Mouse (Mus musculus): ENCODE measurements at regions not wholly inside any gene's neighbourhood (a gene's known extent, or its start where the extent isn't known, plus 50 kb on each side); places are given as distances from the start of the nearest gene placed in this dataset.

DNA sequence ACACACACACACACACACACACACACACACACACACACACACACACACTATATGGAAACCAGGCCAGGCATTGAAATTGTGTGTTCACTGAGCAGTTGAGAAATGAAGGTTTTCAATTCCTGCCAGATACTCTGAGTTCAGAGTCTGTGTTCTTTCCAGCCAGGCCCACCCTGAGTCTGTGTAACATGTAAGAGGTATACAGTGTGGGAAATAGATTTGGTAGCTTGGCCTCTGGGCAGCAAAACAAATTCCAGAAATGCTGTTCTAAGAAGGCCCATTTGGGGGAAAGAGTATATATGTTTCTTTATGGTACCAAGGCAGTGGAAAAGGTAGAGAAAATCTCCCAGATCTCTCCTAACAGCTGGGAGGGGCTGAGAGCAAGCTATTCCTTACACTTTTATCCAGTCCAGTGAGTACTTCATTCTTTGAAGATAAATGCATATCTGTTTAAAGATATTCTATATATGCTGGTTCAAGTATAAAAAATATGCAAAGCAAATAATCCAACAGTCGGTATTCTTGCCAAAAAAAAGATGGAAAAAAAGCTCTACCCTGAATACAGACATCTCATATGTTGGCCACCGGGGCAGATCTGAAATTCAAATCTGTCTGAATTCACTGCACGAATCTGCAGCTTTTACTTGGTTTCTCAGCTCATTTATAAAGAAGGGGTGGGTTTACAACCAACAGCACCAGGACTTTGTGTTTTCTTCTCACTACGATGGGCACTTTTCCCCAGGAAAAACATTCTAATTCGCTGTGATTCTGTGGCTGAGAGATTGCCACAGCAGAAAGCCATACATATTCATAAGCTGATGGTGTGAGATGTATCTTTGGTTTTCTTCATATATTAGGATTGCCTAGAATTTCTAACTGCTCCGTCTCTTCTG is 252.3 kb downstream of the Ccdc91 start:
- TF ChIP-seq CTCF (IDR thresholded peaks at IDR 0.05; ENCODE audit: low read depth), result no peak
- Histone ChIP-seq H3K27ac (ENCODE audit: low read depth, low read length) (no peak overlapping the region), H3K4me2 (replicated peaks; ENCODE audit: low read depth) (no peak overlapping the region), H3K4me3 (ENCODE audit: low read depth, low read length) (no peak overlapping the region), H3K27me3 (replicated peaks; ENCODE audit: control insufficient read depth, insufficient read depth, low read length) (no peaks in the 10 kb centered on the region), H3K9ac (ENCODE audit: low read depth, low read length) (no peak overlapping the region), H3K9me3 (ENCODE audit: control insufficient read depth) (no peaks in the 10 kb centered on the region), H3K36me3 (ENCODE audit: control insufficient read depth, insufficient read depth) (no peaks in the 10 kb centered on the region), H3K4me1 (replicated peaks; ENCODE audit: control insufficient read depth, insufficient read depth, low read length) (no peaks in the 10 kb centered on the region)
- no peak for ATAC-seq
- 84% methylated on average over 6 of the region's 6 CpGs for WGBS

DNA sequence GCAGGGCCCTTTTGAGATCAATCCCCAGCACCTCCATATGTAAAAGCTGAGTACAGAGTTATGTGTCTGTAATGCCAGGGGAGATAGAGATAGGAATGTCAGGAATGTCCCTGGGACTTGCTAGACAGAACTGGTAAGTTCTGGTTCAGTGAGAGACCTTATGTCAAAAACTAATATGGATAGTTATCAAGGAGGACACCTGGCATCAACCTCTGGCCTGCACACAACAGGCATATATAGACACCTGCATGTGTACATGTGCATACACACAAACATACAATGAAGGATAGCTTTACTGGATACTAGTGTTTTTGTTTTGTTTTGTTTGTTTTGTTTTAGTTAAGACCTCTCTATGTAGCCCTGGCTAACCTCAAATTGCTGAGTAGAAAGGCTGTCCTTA is 254.1 kb downstream of the Ccdc91 start:
- Histone ChIP-seq H3K27ac (ENCODE audit: low read depth, low read length) (no peak overlapping the region), H3K9ac (ENCODE audit: low read depth, low read length) (no peak overlapping the region), H3K4me2 (replicated peaks; ENCODE audit: low read depth) (no peak overlapping the region), H3K9me3 (ENCODE audit: control insufficient read depth) (no peaks in the 10 kb centered on the region), H3K4me3 (ENCODE audit: low read depth, low read length) (no peak overlapping the region), H3K36me3 (ENCODE audit: control insufficient read depth, insufficient read depth) (no peaks in the 10 kb centered on the region), H3K4me1 (replicated peaks; ENCODE audit: control insufficient read depth, insufficient read depth, low read length) (no peaks in the 10 kb centered on the region), H3K27me3 (replicated peaks; ENCODE audit: control insufficient read depth, insufficient read depth, low read length) (no peaks in the 10 kb centered on the region)
- no peak for TF ChIP-seq CTCF (IDR thresholded peaks at IDR 0.05; ENCODE audit: low read depth)
- no peak for ATAC-seq

DNA sequence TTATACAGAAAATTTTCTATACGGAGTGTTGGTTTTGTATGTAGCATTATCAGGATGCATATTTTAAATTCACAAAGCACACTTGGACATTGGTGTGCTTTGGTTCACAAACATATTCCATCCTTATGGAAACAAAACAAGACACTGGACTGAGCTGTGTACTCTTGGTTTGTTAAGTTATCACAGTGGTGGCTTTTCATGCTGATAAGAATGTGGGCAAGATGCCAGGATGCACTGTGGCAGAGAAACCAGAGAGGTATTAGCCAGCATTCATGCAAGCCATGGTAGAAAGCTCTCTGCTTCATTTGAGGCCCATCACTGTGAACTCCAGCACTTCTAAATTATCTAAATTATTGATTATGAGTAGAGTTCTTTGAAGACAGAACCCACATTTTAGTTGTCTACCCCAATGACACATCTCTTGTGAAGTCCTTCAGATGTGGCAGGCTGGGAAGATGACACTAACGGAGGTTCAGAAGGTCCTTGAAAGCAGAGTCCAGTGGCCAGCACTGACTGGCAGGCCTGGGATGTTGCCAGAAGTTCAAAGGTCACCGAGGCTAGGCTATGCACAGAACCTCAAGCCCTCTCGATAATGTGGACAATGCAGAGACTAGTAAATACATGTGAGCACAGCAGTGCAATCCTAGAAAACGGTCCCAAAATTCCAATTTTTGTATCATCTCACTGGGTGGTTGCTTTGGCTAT is 263.1 kb downstream of the Ccdc91 start:
- no peak for ATAC-seq
- no peak for TF ChIP-seq CTCF (IDR thresholded peaks at IDR 0.05; ENCODE audit: low read depth)
- no peak overlapping the region for H3K27ac ChIP-seq (ENCODE audit: low read depth, low read length)
- no peaks in the 10 kb centered on the region for H3K9me3 ChIP-seq (ENCODE audit: control insufficient read depth)
- 84% methylated on average over 5 of the region's 5 CpGs for WGBS
- no peak overlapping the region for H3K4me3 ChIP-seq (ENCODE audit: low read depth, low read length)
- no peaks in the 10 kb centered on the region for H3K36me3 ChIP-seq (ENCODE audit: control insufficient read depth, insufficient read depth)
- no peaks in the 10 kb centered on the region for H3K27me3 ChIP-seq (replicated peaks; ENCODE audit: control insufficient read depth, insufficient read depth, low read length)
- H3K9ac ChIP-seq (ENCODE audit: low read depth, low read length), result no peak overlapping the region
- no peak overlapping the region for H3K4me2 ChIP-seq (replicated peaks; ENCODE audit: low read depth)
- H3K4me1 ChIP-seq (replicated peaks; ENCODE audit: control insufficient read depth, insufficient read depth, low read length), result no peaks in the 10 kb centered on the region

DNA sequence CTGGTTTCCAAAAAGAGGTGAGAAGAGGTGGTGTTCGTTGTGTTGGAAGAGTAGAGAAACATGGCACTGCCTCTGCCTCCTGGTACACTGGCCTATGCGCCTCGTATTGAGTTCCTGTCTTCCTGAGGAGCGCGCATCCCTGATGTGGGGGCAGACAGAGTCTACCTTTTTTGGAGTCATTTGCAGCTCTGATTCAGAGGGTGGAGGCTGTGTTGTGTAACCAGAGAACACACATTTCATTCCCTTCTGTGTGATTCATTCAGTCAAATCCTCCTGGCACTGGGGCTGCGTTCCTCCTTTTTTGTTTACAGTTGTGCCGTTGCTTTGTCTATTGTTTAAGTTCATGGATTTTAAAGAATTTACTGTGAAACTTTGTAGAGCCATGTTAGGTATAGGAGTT is 265.8 kb downstream of the Ccdc91 start:
- Histone ChIP-seq H3K27me3 (replicated peaks; ENCODE audit: control insufficient read depth, insufficient read depth, low read length) (no peaks in the 10 kb centered on the region), H3K4me3 (ENCODE audit: low read depth, low read length) (no peak overlapping the region), H3K9me3 (ENCODE audit: control insufficient read depth) (no peaks in the 10 kb centered on the region), H3K4me1 (replicated peaks; ENCODE audit: control insufficient read depth, insufficient read depth, low read length) (no peaks in the 10 kb centered on the region; the same call in 1 of the 2 replicates), H3K36me3 (ENCODE audit: control insufficient read depth, insufficient read depth) (no peaks in the 10 kb centered on the region), H3K27ac (ENCODE audit: low read depth, low read length) (no peak overlapping the region), H3K9ac (ENCODE audit: low read depth, low read length) (no peak overlapping the region), H3K4me2 (replicated peaks; ENCODE audit: low read depth) (no peak overlapping the region)
- TF ChIP-seq CTCF (IDR thresholded peaks at IDR 0.05; ENCODE audit: low read depth), result no peak
- WGBS, result 77% methylated on average over 7 of the region's 7 CpGs
- no peak for ATAC-seq

DNA sequence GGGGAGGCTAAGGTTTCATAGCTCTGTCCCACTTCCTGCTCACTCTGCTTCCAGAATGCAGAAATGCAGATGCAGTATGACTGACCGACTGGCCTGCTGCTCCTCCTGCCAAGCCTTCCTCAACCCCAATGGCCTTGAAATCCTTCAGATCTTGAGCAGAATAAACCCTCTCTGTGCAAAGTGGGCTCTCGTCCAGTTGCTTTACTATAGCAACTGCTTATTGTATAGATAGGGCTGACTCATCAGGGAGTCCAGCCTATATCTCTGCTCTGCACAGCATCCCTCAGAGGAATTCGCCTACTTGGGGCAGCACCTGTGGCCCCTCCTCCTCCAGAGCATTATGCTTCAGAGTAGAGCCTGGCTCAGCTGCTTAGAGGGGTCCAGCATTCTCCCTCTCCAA is 268.5 kb downstream of the Ccdc91 start:
- no peaks in the 10 kb centered on the region for H3K36me3 ChIP-seq (ENCODE audit: control insufficient read depth, insufficient read depth)
- H3K4me1 ChIP-seq (replicated peaks; ENCODE audit: control insufficient read depth, insufficient read depth, low read length), result no peaks in the 10 kb centered on the region; the same call in 1 of the 2 replicates
- no peak for ATAC-seq
- no peaks in the 10 kb centered on the region for H3K27me3 ChIP-seq (replicated peaks; ENCODE audit: control insufficient read depth, insufficient read depth, low read length)
- no peaks in the 10 kb centered on the region for H3K9me3 ChIP-seq (ENCODE audit: control insufficient read depth)
- H3K9ac ChIP-seq (ENCODE audit: low read depth, low read length), result no peak overlapping the region
- no peak overlapping the region for H3K4me3 ChIP-seq (ENCODE audit: low read depth, low read length)
- TF ChIP-seq CTCF (IDR thresholded peaks at IDR 0.05; ENCODE audit: low read depth), result no peak
- H3K27ac ChIP-seq (ENCODE audit: low read depth, low read length), result no peak overlapping the region
- WGBS, result 56% methylated on average over 3 of the region's 3 CpGs
- H3K4me2 ChIP-seq (replicated peaks; ENCODE audit: low read depth), result no peak overlapping the region

DNA sequence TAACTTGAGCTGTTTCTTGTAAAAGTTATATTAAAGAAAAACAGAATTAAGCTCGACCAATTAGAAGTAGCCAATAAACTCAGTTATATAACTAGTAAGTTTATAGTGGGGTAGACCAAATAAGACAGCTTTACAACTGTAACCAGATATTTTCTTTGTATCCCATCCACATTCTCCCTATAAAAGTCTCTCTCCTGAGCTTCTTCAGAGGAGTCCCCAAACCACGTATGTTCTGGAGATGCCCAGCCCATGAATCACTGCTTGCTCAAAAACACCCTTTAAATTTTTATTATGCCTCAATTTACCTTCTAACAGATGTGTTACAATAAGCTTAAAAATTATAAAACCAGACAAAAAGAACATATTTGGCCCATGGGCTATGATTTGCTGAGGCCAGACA is 270.1 kb downstream of the Ccdc91 start:
- ATAC-seq, result no peak
- no peak for TF ChIP-seq CTCF (IDR thresholded peaks at IDR 0.05; ENCODE audit: low read depth)

More for the DNA sequence above, 270.1 kb downstream of the Ccdc91 start:
- no peaks in the 10 kb centered on the region; the same call in 1 of the 2 replicates for H3K4me1 ChIP-seq (replicated peaks; ENCODE audit: control insufficient read depth, insufficient read depth, low read length)
- H3K27me3 ChIP-seq (replicated peaks; ENCODE audit: control insufficient read depth, insufficient read depth, low read length), result no peaks in the 10 kb centered on the region
- no peak overlapping the region for H3K27ac ChIP-seq (ENCODE audit: low read depth, low read length)
- no peaks in the 10 kb centered on the region for H3K36me3 ChIP-seq (ENCODE audit: control insufficient read depth, insufficient read depth)
- H3K4me2 ChIP-seq (replicated peaks; ENCODE audit: low read depth), result no peak overlapping the region
- 73% methylated on average over 2 of the region's 2 CpGs for WGBS
- H3K9me3 ChIP-seq (ENCODE audit: control insufficient read depth), result no peaks in the 10 kb centered on the region
- H3K9ac ChIP-seq (ENCODE audit: low read depth, low read length), result no peak overlapping the region
- H3K4me3 ChIP-seq (ENCODE audit: low read depth, low read length), result no peak overlapping the region
